Mouse (Mus musculus) c-Kit-positive CD71-negative TER-119-negative erythroid progenitor cells, embryonic 14.5 days (primary cell): ENCODE measurements around the gene Arrb2.
A peak's percentile ranks its signal among the peaks of the same experiment; 100 is the strongest.
"Not testable (repeated sequence)": the region's sequence is repeated elsewhere in the genome, so short reads cannot be mapped to it uniquely, and the experiment has no call there.

Experiments
- DNase-seq: peaks from one replicate; pipeline ENCODE4 v3.0.0-alpha.2; 2013; ENCODE audit warnings: low read depth

Arrb2 gene

GRCm38 (mm10) chr11:70432048-70432894 is at the start of gene Arrb2:
TSS of gene Arrb2 (plus strand) at chr11:70432635.
- peak; percentile 92 for DNase-seq

- DNase-seq: no peak
These were observed 48.3 kb upstream of the Arrb2 start for GRCm38 (mm10) chr11:70384136-70384535.

- DNase-seq: no peak
These were observed 45.0 kb upstream of the Arrb2 start for GRCm38 (mm10) chr11:70387436-70387835.

GRCm38 (mm10) chr11:70389421-70389820 is 43.0 kb upstream of the Arrb2 start:
- no peak for DNase-seq

GRCm38 (mm10) chr11:70403598-70403997 is 28.8 kb upstream of the Arrb2 start:
- DNase-seq: no peak

GRCm38 (mm10) chr11:70409594-70410296 is 22.7 kb upstream of the Arrb2 start, which contains the start of gene Pelp1:
TSS of gene Pelp1 (minus strand) at chr11:70410031.
- peak; percentile 84 for DNase-seq

GRCm38 (mm10) chr11:70410297-70410643 is 22.2 kb upstream of the Arrb2 start:
- DNase-seq: no peak

GRCm38 (mm10) chr11:70412591-70412990 is 19.8 kb upstream of the Arrb2 start:
- DNase-seq: no peak

GRCm38 (mm10) chr11:70413961-70414360 is 18.5 kb upstream of the Arrb2 start:
- peak; percentile 80 for DNase-seq

GRCm38 (mm10) chr11:70418199-70418598 is 14.2 kb upstream of the Arrb2 start:
- DNase-seq: no peak

- no peak for DNase-seq
These were observed 12.9 kb upstream of the Arrb2 start for GRCm38 (mm10) chr11:70419486-70419885.

- DNase-seq: not testable (repeated sequence)
These were observed 5.8 kb upstream of the Arrb2 start for GRCm38 (mm10) chr11:70426598-70426997.

- no peak for DNase-seq
These were observed 861 bp upstream of the Arrb2 start for GRCm38 (mm10) chr11:70431574-70431973.

GRCm38 (mm10) chr11:70432895-70433568 is 597 bp downstream of the Arrb2 start:
- DNase-seq: no peak

GRCm38 (mm10) chr11:70433569-70433943 is 1.1 kb downstream of the Arrb2 start:
- DNase-seq: no peak

GRCm38 (mm10) chr11:70433951-70434350 is 1.5 kb downstream of the Arrb2 start:
- no peak for DNase-seq

- DNase-seq: no peak
These were observed 3.0 kb downstream of the Arrb2 start for GRCm38 (mm10) chr11:70435476-70435875.

GRCm38 (mm10) chr11:70437426-70437825 is 5.0 kb downstream of the Arrb2 start:
- no peak for DNase-seq

GRCm38 (mm10) chr11:70438728-70439374 is 6.4 kb downstream of the Arrb2 start:
- no peak for DNase-seq

- no peak for DNase-seq
These were observed 8.2 kb downstream of the Arrb2 start for GRCm38 (mm10) chr11:70440637-70441036.

- no peak for DNase-seq
These were observed 9.4 kb downstream of the Arrb2 start for GRCm38 (mm10) chr11:70441882-70442281.

GRCm38 (mm10) chr11:70443964-70444363 is 11.5 kb downstream of the Arrb2 start:
- DNase-seq: no peak
